Mouse (Mus musculus) MEL (cell line): Measurements from ENCODE around the gene Ino80b. TPM values are rescaled to one million over a fixed set of nuclear protein-coding genes. Genes with fewer than 3 reads are reported as not detected.

Source experiments
- DNase-seq: peaks from one replicate; pipeline ENCODE4 v3.0.0; 2011; ENCODE audit warnings: low read depth, low spot score
- H3K27ac ChIP-seq: 2 replicates; pipeline ENCODE4 v1.5.1; 2012; ENCODE audit warnings: low read depth, mild to moderate bottlenecking, control low read depth, low read length, moderate library complexity; ENCODE audit not compliant: control insufficient read depth
- H3K27me3 ChIP-seq, 2 experiments: fragments of 150-350 bp in 1 of 2; sonication (generic) in 1 of 2; 2 replicates each; pipeline ENCODE4 v1.6.1; 2012; ENCODE audit warnings: low read length in 2 of 2, mild to moderate bottlenecking in 2 of 2, improper control_type of control experiment in 1 of 2, moderate library complexity in 1 of 2; ENCODE audit not compliant: insufficient read depth in 2 of 2, control insufficient read depth in 1 of 2
- H3K36me3 ChIP-seq, 2 experiments: 2 replicates each; pipeline ENCODE4 v1.6.1; 2012 to 2014; ENCODE audit warnings: low read length in 2 of 2, improper control_type of control experiment in 1 of 2, inconsistent platforms in 1 of 2, mild to moderate bottlenecking in 1 of 2; ENCODE audit not compliant: insufficient read depth in 2 of 2, control insufficient read depth in 1 of 2
- H3K4me1 ChIP-seq, 2 experiments: fragments of 150-350 bp in 1 of 2; sonication (generic) in 1 of 2; 2 replicates each; pipeline ENCODE4 v1.6.1; 2012; ENCODE audit warnings: low read length in 2 of 2, improper control_type of control experiment in 1 of 2, mild to moderate bottlenecking in 1 of 2; ENCODE audit not compliant: insufficient read depth in 2 of 2, control insufficient read depth in 1 of 2
- H3K4me3 ChIP-seq, 2 experiments: fragments of 150-350 bp in 1 of 2; sonication (generic) in 1 of 2; 2 replicates each; pipeline ENCODE4 v1.5.1; 2012; ENCODE audit warnings: low read depth in 2 of 2, low read length in 2 of 2, mild to moderate bottlenecking in 2 of 2, moderate library complexity in 2 of 2, control low read depth in 1 of 2, improper control_type of control experiment in 1 of 2; ENCODE audit not compliant: control insufficient read depth in 1 of 2, insufficient read depth in 1 of 2
- H3K79me2 ChIP-seq: 2 replicates; pipeline ENCODE4 v1.6.1; 2012; ENCODE audit warnings: mild to moderate bottlenecking, low read length, moderate library complexity; ENCODE audit not compliant: control insufficient read depth, poor library complexity, insufficient read depth
- H3K9ac ChIP-seq: 2 replicates; pipeline ENCODE4 v1.6.1; 2012; ENCODE audit warnings: low read depth, mild to moderate bottlenecking, control low read depth, low read length, moderate library complexity; ENCODE audit not compliant: control insufficient read depth, poor library complexity, severe bottlenecking
- H3K9me3 ChIP-seq: fragments of 150-350 bp; sonication (generic); replicated peaks from 2 replicates; pipeline ENCODE4 v1.6.1; 2012; ENCODE audit warnings: mild to moderate bottlenecking, low read length, improper control_type of control experiment, moderate library complexity; ENCODE audit not compliant: insufficient read depth
- BHLHE40 ChIP-seq: IDR thresholded peaks from 2 replicates; pipeline ENCODE4 v1.6.1; 2012; ENCODE audit warnings: low read depth, mild to moderate bottlenecking, inconsistent platforms, low read length, improper control_type of control experiment, borderline replicate concordance
- CHD1 ChIP-seq: IDR thresholded peaks from 2 replicates; pipeline ENCODE4 v1.6.1; 2012; ENCODE audit warnings: low read depth, mild to moderate bottlenecking, inconsistent platforms, low read length, improper control_type of control experiment
- CTCF ChIP-seq, 3 experiments: IDR thresholded peaks in 2 of 3; conservative IDR thresholded peaks in 1 of 3; 2 replicates each; pipeline ENCODE4 v1.5.1; 2011 to 2012; ENCODE audit warnings: low read length in 3 of 3, low read depth in 2 of 3, mild to moderate bottlenecking in 2 of 3, improper control_type of control experiment in 1 of 3, inconsistent platforms in 1 of 3, mixed read lengths in 1 of 3, moderate library complexity in 1 of 3; ENCODE audit not compliant: control insufficient read depth in 1 of 3, insufficient read depth in 1 of 3, poor library complexity in 1 of 3, severe bottlenecking in 1 of 3
- ELF1 ChIP-seq: IDR thresholded peaks from 2 replicates; pipeline ENCODE4 v1.6.1; 2014; ENCODE audit warnings: low read depth, mild to moderate bottlenecking, inconsistent platforms, low read length, improper control_type of control experiment, moderate library complexity
- ETS1 ChIP-seq: IDR thresholded peaks from 2 replicates; pipeline ENCODE4 v1.6.1; 2012; ENCODE audit warnings: low read depth, mild to moderate bottlenecking, inconsistent platforms, low read length, improper control_type of control experiment, moderate library complexity
- GATA1 ChIP-seq: IDR thresholded peaks from 2 replicates; pipeline ENCODE4 v1.6.1; 2011; ENCODE audit warnings: low read depth, low read length, improper control_type of control experiment
- HCFC1 ChIP-seq: IDR thresholded peaks from 2 replicates; pipeline ENCODE4 v1.6.1; 2012; ENCODE audit warnings: low read depth, mild to moderate bottlenecking, inconsistent platforms, low read length, improper control_type of control experiment, moderate library complexity
- KAT2A ChIP-seq: conservative IDR thresholded peaks from 2 replicates; pipeline ENCODE4 v1.6.1; 2012; ENCODE audit warnings: low read depth, low read length, improper control_type of control experiment, inconsistent platforms
- MAFK ChIP-seq: IDR thresholded peaks from 2 replicates; pipeline ENCODE4 v1.6.1; 2011; ENCODE audit warnings: low read depth, mild to moderate bottlenecking, low read length, improper control_type of control experiment, borderline replicate concordance
- MXI1 ChIP-seq: IDR thresholded peaks from 2 replicates; pipeline ENCODE4 v1.6.1; 2011; ENCODE audit warnings: mild to moderate bottlenecking, low read depth, low read length, improper control_type of control experiment
- NRF1 ChIP-seq: IDR thresholded peaks from 2 replicates; pipeline ENCODE4 v1.6.1; 2014; ENCODE audit warnings: low read depth, mild to moderate bottlenecking, inconsistent platforms, low read length, improper control_type of control experiment, moderate library complexity; ENCODE audit not compliant: poor library complexity, insufficient read depth, severe bottlenecking
- POLR2AphosphoS2 ChIP-seq: IDR thresholded peaks from 2 replicates; pipeline ENCODE4 v1.6.1; 2011; ENCODE audit warnings: low read length, improper control_type of control experiment
- RAD21 ChIP-seq: IDR thresholded peaks from 2 replicates; pipeline ENCODE4 v1.6.1; 2011; ENCODE audit warnings: mild to moderate bottlenecking, low read depth, low read length, improper control_type of control experiment
- SIN3A ChIP-seq: IDR thresholded peaks from 2 replicates; pipeline ENCODE4 v1.6.1; 2012; ENCODE audit warnings: low read length, improper control_type of control experiment, inconsistent platforms
- SMC3 ChIP-seq: IDR thresholded peaks from 2 replicates; pipeline ENCODE4 v1.6.1; 2011; ENCODE audit warnings: low read depth, low read length, improper control_type of control experiment
- TAL1 ChIP-seq: IDR thresholded peaks from 2 replicates; pipeline ENCODE4 v1.6.1; 2012; ENCODE audit warnings: mild to moderate bottlenecking, inconsistent platforms, low read length, moderate library complexity, mixed read lengths
- UBTF ChIP-seq: IDR thresholded peaks from 2 replicates; pipeline ENCODE4 v1.6.1; 2012; ENCODE audit warnings: low read depth, mild to moderate bottlenecking, inconsistent platforms, low read length, improper control_type of control experiment, moderate library complexity, borderline replicate concordance; ENCODE audit not compliant: insufficient read depth
- USF1 ChIP-seq: IDR thresholded peaks from 2 replicates; pipeline ENCODE4 v1.6.1; 2014; ENCODE audit warnings: low read depth, mild to moderate bottlenecking, inconsistent platforms, low read length, improper control_type of control experiment, moderate library complexity
- USF2 ChIP-seq, 2 experiments: IDR thresholded peaks; 2 replicates each; pipeline ENCODE4 v1.6.1; 2011 to 2012; ENCODE audit warnings: improper control_type of control experiment in 2 of 2, low read length in 2 of 2, borderline replicate concordance in 1 of 2, inconsistent platforms in 1 of 2, low read depth in 1 of 2, mild to moderate bottlenecking in 1 of 2; ENCODE audit not compliant: insufficient read depth in 1 of 2
- ZC3H11A ChIP-seq: IDR thresholded peaks from 2 replicates; pipeline ENCODE4 v1.6.1; 2012; ENCODE audit warnings: low read depth, mild to moderate bottlenecking, inconsistent platforms, low read length, improper control_type of control experiment
- ZKSCAN1 ChIP-seq: IDR thresholded peaks from 2 replicates; pipeline ENCODE4 v1.6.1; 2012; ENCODE audit warnings: low read depth, mild to moderate bottlenecking, inconsistent platforms, low read length, improper control_type of control experiment, moderate library complexity
- ZNF384 ChIP-seq: IDR thresholded peaks from 2 replicates; pipeline ENCODE4 v1.6.1; 2012; ENCODE audit warnings: low read depth, mild to moderate bottlenecking, inconsistent platforms, low read length, improper control_type of control experiment
- polyA plus RNA-seq, 2 experiments: library from polyadenylated mRNA; stranded (reverse) in 1 of 2; unstranded in 1 of 2; fragments of >175 nt in 1 of 2; fragments of >200 nt in 1 of 2; gene quantifications; 2 replicates each; pipeline versions ENCODE4 v1.2.1 to v1.2.4; 2012; ENCODE audit warnings: low replicate concordance in 2 of 2, low read depth in 1 of 2; ENCODE audit not compliant: insufficient read length in 2 of 2, insufficient read depth in 1 of 2, missing spikeins in 1 of 2
- total RNA-seq: library from RNA; depleted of rRNA; stranded (reverse); fragments of 300-350 nt; gene quantifications from 2 replicates; pipeline ENCODE4 v1.2.3, GENCODE M21; 2012

The Ino80b gene
- total and polyA plus RNA-seq, 3 experiments = 30.6 to 40.9 TPM; not detected in 1

DNA sequence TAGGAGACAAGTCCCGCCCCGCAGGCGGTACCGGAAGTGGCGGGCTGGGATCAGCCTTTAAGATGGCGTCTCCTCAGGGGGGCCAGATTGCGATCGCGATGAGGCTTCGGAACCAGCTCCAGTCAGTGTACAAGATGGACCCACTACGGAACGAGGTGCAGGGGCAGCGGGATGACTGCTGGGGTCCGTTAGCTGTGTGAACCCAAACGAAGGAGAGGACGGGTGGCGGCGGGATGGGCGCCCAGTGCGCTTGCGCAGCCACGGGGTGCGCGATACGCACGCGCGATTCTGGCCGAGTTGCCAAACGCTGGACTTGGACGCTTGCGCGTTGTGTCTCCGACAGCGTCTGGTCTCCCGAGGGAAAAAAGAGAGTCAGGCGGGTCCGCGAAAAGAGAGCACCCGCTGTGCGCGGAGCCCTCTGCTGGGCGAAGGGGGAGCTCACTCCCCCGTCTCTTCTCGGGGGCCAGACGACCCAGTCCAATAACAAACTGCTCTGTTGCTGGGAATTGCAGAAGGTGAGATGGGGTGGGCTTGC is 46.8 kb downstream of the Ino80b start (continued):
- TF ChIP-seq MXI1 = no peak
- peak in 2 of 3 experiments; percentile 43 to 51; a peak in 5 of 6 replicates for TF ChIP-seq CTCF (IDR thresholded peaks at IDR 0.05 in 2 of 3, conservative IDR thresholded peaks at IDR 0.05 in 1 of 3; ENCODE audit: control insufficient read depth in 1 of 3, insufficient read depth in 1 of 3, low read depth in 2 of 3, low read length in 3 of 3, poor library complexity in 1 of 3, severe bottlenecking in 1 of 3)

DNA sequence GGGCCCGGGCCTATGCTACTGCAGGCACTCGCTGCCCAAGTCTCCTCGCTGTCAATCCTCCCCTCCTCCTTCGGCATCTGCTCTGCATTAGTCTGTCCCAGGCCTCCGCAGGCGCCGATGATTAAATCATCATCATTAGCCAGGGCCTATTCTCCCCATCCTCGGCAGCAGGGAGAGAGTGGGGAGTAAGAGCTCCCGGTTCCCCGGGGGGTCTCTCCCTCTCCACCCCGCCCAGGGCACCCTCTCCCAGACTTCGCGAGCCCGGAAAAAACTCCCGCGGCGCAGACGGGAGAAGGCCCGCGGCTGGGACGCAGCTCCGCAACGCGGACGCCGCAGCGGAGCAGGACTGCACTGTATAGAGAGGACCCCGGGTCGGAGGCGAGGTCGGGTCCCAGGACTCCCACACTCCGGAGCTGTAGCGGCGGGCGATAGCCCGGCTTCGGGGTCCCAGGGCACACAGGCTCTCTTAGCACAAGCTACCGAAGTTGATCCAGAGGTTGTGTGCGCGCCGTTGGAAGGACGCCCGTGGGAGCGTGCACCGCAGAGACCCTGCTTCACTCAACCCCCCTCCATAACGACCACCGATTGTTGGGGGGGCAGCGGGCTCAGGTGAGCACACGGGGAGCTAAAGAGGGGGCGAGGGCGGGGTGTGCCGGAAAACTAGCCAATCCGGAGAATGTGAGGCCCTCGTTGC is 47.5 kb downstream of the Ino80b start, which contains the start of gene Pcgf1:
Pcgf1 (plus strand) TSS at position 240 of the 694 bp plus-strand sequence.
- Histone ChIP-seq H3K4me3 (peak within 1 kb of the TSS; percentile 78 to 88), H3K9ac (peak within 1 kb of the TSS; percentile 96), H3K79me2 (peaks cover 11% of the 10 kb centered on the region), H3K27ac (peak within 1 kb of the TSS; percentile 89), H3K9me3 (no peaks in the 10 kb centered on the region), H3K27me3 (no peaks in the 10 kb centered on the region), H3K36me3 (peaks cover 0 to 9% of the 10 kb centered on the region in 2 experiments; a peak in 2 of 4 replicates), H3K4me1 (peaks cover 0 to 13% of the 10 kb centered on the region in 2 experiments; a peak in 2 of 4 replicates)
- DNase-seq = peak; percentile 57
- TF ChIP-seq ETS1 = no peak
- TF ChIP-seq TAL1 = no peak
- no peak for TF ChIP-seq GATA1
- TF ChIP-seq NRF1 = peak; percentile 25; the same call in 1 of the 2 replicates
- no peak for TF ChIP-seq KAT2A
- TF ChIP-seq HCFC1 = 0 out of 2 replicates have a peak, but pooled peaks have one; percentile 43
- peak; percentile 34; the same call in 1 of the 2 replicates for TF ChIP-seq MXI1
- no peak for TF ChIP-seq ELF1
- no peak for TF ChIP-seq USF2 (IDR thresholded peaks at IDR 0.05; ENCODE audit: borderline replicate concordance in 1 of 2, insufficient read depth in 1 of 2, low read depth in 1 of 2, low read length in 2 of 2)
- TF ChIP-seq USF1 = no peak
- TF ChIP-seq POLR2AphosphoS2 = no peak
- peak; percentile 78; the same call in 1 of the 2 replicates for TF ChIP-seq UBTF
- TF ChIP-seq ZKSCAN1 = no peak

DNA sequence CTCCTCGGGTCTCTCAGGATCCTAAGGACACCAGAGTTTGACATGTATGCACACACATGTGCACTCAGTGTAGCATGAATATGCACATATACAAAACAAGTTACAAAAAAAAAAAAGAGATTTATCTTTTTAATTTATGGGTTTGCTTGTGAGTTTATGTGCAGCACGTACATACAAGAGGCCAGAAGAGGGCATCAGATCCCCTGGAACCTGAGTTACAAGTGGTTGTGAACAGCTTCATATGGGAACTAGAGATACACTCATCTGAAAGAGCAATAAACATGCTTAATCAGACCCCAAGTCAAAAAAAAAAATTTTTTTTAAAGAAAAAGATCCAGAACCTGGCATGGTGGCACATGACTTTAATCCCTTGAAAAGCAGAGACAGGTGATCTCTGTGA is 50.3 kb downstream of the Ino80b start:
- Histone ChIP-seq H3K4me1 (peaks cover 0 to 13% of the 10 kb centered on the region in 2 experiments; a peak in 2 of 4 replicates), H3K9me3 (no peaks in the 10 kb centered on the region), H3K79me2 (peaks cover 11% of the 10 kb centered on the region), H3K4me3 (no peak overlapping the region), H3K27me3 (no peaks in the 10 kb centered on the region), H3K36me3 (peaks cover 0 to 9% of the 10 kb centered on the region in 2 experiments; a peak in 2 of 4 replicates), H3K27ac (no peak overlapping the region), H3K9ac (no peak overlapping the region)
- peak; percentile 73 for DNase-seq
- TF ChIP-seq ZNF384 (peak; percentile 85), BHLHE40 (no peak), GATA1 (0 out of 2 replicates have a peak, but pooled peaks have one; percentile 32), SIN3A (no peak), ZC3H11A (peak; percentile 36; the same call in 1 of the 2 replicates), SMC3 (peak; percentile 62), HCFC1 (no peak), RAD21 (peak; percentile 58), CTCF (IDR thresholded peaks at IDR 0.05 in 2 of 3, conservative IDR thresholded peaks at IDR 0.05 in 1 of 3; ENCODE audit: control insufficient read depth in 1 of 3, insufficient read depth in 1 of 3, low read depth in 2 of 3, low read length in 3 of 3, poor library complexity in 1 of 3, severe bottlenecking in 1 of 3) (peak; percentile 26 to 65 (median 44); a peak in 5 of 6 replicates), CHD1 (no peak), MAFK (no peak)
